Mouse (Mus musculus): ENCODE measurements around the gene Lrrc41. TPM values are rescaled to one million over a fixed set of nuclear protein-coding genes. Genes with fewer than 3 reads are reported as not detected.
A peak's percentile ranks its signal among the peaks of the same experiment; 100 is the strongest.

Lrrc41 gene
- polyA plus RNA-seq, 1 experiment from 2014 or later, result 67.1 TPM

GRCm38 (mm10) chr4:116110695-116111094 is 35.6 kb downstream of the Lrrc41 start:
- Histone ChIP-seq H3K4me2 (ENCODE audit: low read depth, low read length) (no peak overlapping the region), H3K9me3 (replicated peaks; ENCODE audit: control insufficient read depth, low read length) (no peaks in the 10 kb centered on the region), H3K27me3 (ENCODE audit: control insufficient read depth, insufficient read depth, low read length) (no peaks in the 10 kb centered on the region), H3K4me1 (ENCODE audit: control insufficient read depth, insufficient read depth, low read length) (no peaks in the 10 kb centered on the region), H3K4me3 (replicated peaks; ENCODE audit: low read length) (no peak overlapping the region), H3K27ac (ENCODE audit: low read length) (no peak overlapping the region), H3K9ac (ENCODE audit: low read length) (no peak overlapping the region), H3K36me3 (ENCODE audit: control insufficient read depth, insufficient read depth, low read length) (no peaks in the 10 kb centered on the region)
- 90% methylated on average over 6 of the region's 6 CpGs for WGBS
- no peak for ATAC-seq (ENCODE audit: insufficient read depth, low FRiP score)

GRCm38 (mm10) chr4:116111486-116111885 is 36.4 kb downstream of the Lrrc41 start:
- ATAC-seq (ENCODE audit: insufficient read depth, low FRiP score), result no peak

DNA sequence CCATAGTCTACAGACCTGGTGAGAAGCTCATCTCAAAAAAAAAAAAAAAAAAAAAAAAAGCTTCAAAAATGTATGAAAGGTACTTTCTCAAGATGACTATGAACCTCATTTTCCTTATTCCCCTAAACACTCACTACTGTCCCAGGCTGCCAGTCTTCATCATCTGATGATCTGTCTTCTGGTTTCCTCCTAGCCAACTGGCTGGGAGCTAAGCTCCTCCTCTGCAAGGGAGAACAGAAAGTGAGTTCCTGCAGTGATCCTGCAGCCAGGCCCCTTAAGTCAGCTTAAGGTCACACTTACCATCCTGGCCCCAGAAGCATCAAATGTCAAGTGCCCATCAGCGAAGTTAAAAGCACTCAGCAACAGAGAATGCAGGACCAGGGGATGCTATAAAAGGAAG is 47.7 kb downstream of the Lrrc41 start:
- no peaks in the 10 kb centered on the region for H3K9me3 ChIP-seq (replicated peaks; ENCODE audit: control insufficient read depth, low read length)
- H3K36me3 ChIP-seq (ENCODE audit: control insufficient read depth, insufficient read depth, low read length), result no peaks in the 10 kb centered on the region
- peak overlapping the region; percentile 67 for H3K9ac ChIP-seq (ENCODE audit: low read length)
- WGBS, result 0% methylated on average over 1 of the region's 1 CpGs
- H3K4me2 ChIP-seq (ENCODE audit: low read depth, low read length), result peak overlapping the region; percentile 72
- H3K27me3 ChIP-seq (ENCODE audit: control insufficient read depth, insufficient read depth, low read length), result no peaks in the 10 kb centered on the region
- ATAC-seq (ENCODE audit: insufficient read depth, low FRiP score), result no peak
- H3K4me3 ChIP-seq (replicated peaks; ENCODE audit: low read length), result peak overlapping the region; percentile 68
- no peak overlapping the region for H3K27ac ChIP-seq (ENCODE audit: low read length)
- H3K4me1 ChIP-seq (ENCODE audit: control insufficient read depth, insufficient read depth, low read length), result peaks cover 12% of the 10 kb centered on the region

More at GRCm38 (mm10) chr4:116111486-116111885, 36.4 kb downstream of the Lrrc41 start:
- H3K9ac ChIP-seq (ENCODE audit: low read length), result no peak overlapping the region
- H3K9me3 ChIP-seq (replicated peaks; ENCODE audit: control insufficient read depth, low read length), result no peaks in the 10 kb centered on the region
- no peak overlapping the region for H3K27ac ChIP-seq (ENCODE audit: low read length)
- H3K36me3 ChIP-seq (ENCODE audit: control insufficient read depth, insufficient read depth, low read length), result no peaks in the 10 kb centered on the region
- no peaks in the 10 kb centered on the region for H3K4me1 ChIP-seq (ENCODE audit: control insufficient read depth, insufficient read depth, low read length)
- H3K27me3 ChIP-seq (ENCODE audit: control insufficient read depth, insufficient read depth, low read length), result no peaks in the 10 kb centered on the region
- 76% methylated on average over 2 of the region's 2 CpGs for WGBS
- H3K4me3 ChIP-seq (replicated peaks; ENCODE audit: low read length), result no peak overlapping the region
- H3K4me2 ChIP-seq (ENCODE audit: low read depth, low read length), result no peak overlapping the region

DNA sequence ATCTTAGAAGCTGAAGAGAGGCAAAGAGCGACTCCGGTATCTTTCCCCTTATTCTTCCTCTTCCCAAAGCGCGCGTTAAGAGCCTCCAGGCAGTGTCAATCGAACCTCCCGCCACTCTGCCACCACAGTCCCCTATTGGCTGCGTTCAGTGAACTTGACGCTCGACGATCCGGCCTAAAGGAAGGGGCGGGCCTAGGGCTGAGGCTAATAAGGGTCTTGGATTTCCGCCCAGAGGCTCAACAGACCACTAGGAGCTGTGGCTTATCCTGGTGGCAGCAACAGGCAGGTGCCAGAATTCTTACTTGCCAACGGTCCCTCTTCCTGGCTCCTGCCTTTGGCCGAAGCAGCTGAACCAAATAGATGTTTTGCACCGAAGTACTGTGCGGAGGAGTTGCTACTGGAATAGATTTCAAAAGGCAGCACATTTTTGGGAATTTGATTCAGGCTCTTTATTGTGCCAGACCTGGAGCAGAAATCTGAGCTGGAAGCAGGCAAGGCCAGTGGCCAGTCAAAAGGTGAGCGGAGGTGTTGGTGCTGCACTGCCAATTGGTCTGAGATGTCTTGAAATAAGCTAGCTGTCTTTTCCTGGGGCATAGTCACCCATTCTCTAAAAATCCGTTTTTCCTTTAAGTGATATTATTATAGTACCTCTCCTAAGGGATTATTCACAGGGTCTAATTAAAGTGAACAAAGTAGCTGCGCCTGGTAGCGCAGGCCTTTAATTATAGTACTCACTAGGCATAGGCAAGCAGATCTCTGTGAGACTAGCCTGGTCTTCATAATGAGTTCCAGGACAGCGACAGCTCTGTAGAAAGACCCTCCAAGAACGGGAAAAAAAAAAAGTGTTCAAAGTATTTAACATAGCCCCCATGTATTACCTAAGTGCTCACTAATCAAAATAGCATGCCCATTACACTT is 48.8 kb downstream of the Lrrc41 start, which contains the start of the genes Rad54l and Pomgnt1:
Gene Rad54l, minus strand, starts transcription at position 89 of the 918 bp plus-strand sequence.
Gene Pomgnt1, plus strand, starts transcription at position 239 of the 918 bp plus-strand sequence.
- Histone ChIP-seq H3K4me2 (ENCODE audit: low read depth, low read length) (peak within 1 kb of the TSS; percentile 72), H3K27me3 (ENCODE audit: control insufficient read depth, insufficient read depth, low read length) (no peaks in the 10 kb centered on the region), H3K9me3 (replicated peaks; ENCODE audit: control insufficient read depth, low read length) (no peaks in the 10 kb centered on the region), H3K27ac (ENCODE audit: low read length) (peak within 1 kb of the TSS; percentile 25), H3K4me1 (ENCODE audit: control insufficient read depth, insufficient read depth, low read length) (peaks cover 12% of the 10 kb centered on the region), H3K4me3 (replicated peaks; ENCODE audit: low read length) (peak within 1 kb of the TSS; percentile 68), H3K36me3 (ENCODE audit: control insufficient read depth, insufficient read depth, low read length) (no peaks in the 10 kb centered on the region), H3K9ac (ENCODE audit: low read length) (peak within 1 kb of the TSS; percentile 67)
- peak; percentile 97 for ATAC-seq (ENCODE audit: insufficient read depth, low FRiP score)
- WGBS, result 4% methylated on average over 24 of the region's 24 CpGs

DNA sequence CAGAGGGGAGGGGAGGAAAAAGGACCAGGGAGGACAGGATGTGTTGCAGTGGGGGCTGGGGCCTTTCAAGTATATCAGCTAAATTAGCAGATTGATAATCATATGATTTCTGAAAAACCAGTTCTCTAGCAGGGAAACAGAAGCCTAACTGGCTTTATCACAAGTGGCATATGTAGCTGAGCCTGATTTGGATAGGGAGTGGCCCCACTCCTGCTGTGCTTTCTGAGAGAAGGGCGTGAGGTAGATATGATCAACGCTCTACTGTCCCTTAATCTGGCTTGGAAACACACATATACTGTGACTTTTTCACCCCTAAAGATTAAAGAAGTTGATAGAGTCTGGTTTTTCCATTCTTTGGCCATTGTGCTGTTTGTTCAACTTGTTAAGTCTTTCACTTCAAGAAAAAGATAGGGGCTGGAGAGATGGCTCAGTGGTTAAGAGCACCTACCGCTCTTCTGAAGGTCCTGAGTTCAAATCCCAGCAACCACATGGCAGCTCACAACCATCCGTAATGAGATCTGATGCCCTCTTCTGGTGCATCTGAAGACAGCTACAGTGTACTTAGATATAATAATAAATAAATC is 50.8 kb downstream of the Lrrc41 start:
- Histone ChIP-seq H3K4me1 (ENCODE audit: control insufficient read depth, insufficient read depth, low read length) (peaks cover 12% of the 10 kb centered on the region), H3K27ac (ENCODE audit: low read length) (0 out of 2 replicates have a peak overlapping the region, but pooled peaks have one; percentile 15), H3K9me3 (replicated peaks; ENCODE audit: control insufficient read depth, low read length) (no peaks in the 10 kb centered on the region), H3K36me3 (ENCODE audit: control insufficient read depth, insufficient read depth, low read length) (no peaks in the 10 kb centered on the region), H3K27me3 (ENCODE audit: control insufficient read depth, insufficient read depth, low read length) (no peaks in the 10 kb centered on the region), H3K4me2 (ENCODE audit: low read depth, low read length) (no peak overlapping the region), H3K4me3 (replicated peaks; ENCODE audit: low read length) (no peak overlapping the region), H3K9ac (ENCODE audit: low read length) (no peak overlapping the region)
- WGBS, result 89% methylated on average over 4 of the region's 4 CpGs
- ATAC-seq (ENCODE audit: insufficient read depth, low FRiP score), result no peak

DNA sequence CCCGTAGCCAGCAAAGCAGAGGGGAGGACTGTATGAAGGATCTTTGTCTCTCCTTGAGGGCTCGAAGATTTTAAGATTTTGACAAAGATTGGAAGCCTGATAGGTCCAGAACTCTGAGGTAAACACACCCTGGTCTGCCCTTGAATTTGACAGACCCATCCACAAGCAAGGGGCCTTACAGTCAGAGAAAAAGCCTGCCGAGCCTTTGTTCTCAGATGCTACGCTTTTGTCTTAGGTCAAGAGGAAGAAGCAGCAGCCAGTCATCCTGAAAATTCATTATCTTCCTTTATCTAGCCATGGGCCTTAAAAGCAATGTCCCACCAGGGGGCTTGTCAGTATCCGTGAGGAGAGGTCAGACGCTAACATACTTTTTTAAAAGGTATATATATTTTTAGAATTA is 52.9 kb downstream of the Lrrc41 start:
- ATAC-seq (ENCODE audit: insufficient read depth, low FRiP score), result no peak
- no peak overlapping the region for H3K9ac ChIP-seq (ENCODE audit: low read length)

DNA sequence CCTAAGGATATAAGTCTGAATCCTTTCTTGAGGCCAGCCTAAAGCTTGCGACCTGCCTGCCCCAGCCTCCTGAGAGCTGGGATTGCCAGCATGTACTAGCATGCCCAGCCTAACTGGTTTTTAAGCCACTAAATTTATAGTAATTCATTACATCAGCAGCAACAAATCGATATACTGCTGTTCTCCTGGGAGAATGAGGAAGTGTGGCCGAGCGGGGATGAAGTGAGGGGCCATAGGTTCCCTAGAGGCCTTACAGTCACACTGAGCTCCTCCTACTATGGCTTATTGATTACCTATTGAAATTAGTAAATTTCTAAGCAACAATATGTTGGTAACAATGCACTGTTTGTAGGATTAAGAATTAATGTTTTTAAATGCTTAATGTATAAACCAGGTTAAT is 58.1 kb downstream of the Lrrc41 start:
- 76% methylated on average over 4 of the region's 4 CpGs for WGBS
- H3K9me3 ChIP-seq (replicated peaks; ENCODE audit: control insufficient read depth, low read length), result no peaks in the 10 kb centered on the region
- no peaks in the 10 kb centered on the region for H3K36me3 ChIP-seq (ENCODE audit: control insufficient read depth, insufficient read depth, low read length)

More for the DNA sequence above, 52.9 kb downstream of the Lrrc41 start:
- Histone ChIP-seq H3K27ac (ENCODE audit: low read length) (no peak overlapping the region), H3K36me3 (ENCODE audit: control insufficient read depth, insufficient read depth, low read length) (no peaks in the 10 kb centered on the region), H3K4me1 (ENCODE audit: control insufficient read depth, insufficient read depth, low read length) (peaks cover 6% of the 10 kb centered on the region), H3K9me3 (replicated peaks; ENCODE audit: control insufficient read depth, low read length) (no peaks in the 10 kb centered on the region), H3K4me3 (replicated peaks; ENCODE audit: low read length) (no peak overlapping the region), H3K27me3 (ENCODE audit: control insufficient read depth, insufficient read depth, low read length) (no peaks in the 10 kb centered on the region), H3K4me2 (ENCODE audit: low read depth, low read length) (no peak overlapping the region)
- 73% methylated on average over 6 of the region's 6 CpGs for WGBS

GRCm38 (mm10) chr4:116134990-116135389 is 59.9 kb downstream of the Lrrc41 start:
- ATAC-seq (ENCODE audit: insufficient read depth, low FRiP score), result no peak
- no peaks in the 10 kb centered on the region for H3K9me3 ChIP-seq (replicated peaks; ENCODE audit: control insufficient read depth, low read length)

More for the DNA sequence above, 58.1 kb downstream of the Lrrc41 start:
- Histone ChIP-seq H3K4me1 (ENCODE audit: control insufficient read depth, insufficient read depth, low read length) (no peaks in the 10 kb centered on the region), H3K27me3 (ENCODE audit: control insufficient read depth, insufficient read depth, low read length) (no peaks in the 10 kb centered on the region), H3K27ac (ENCODE audit: low read length) (no peak overlapping the region), H3K4me3 (replicated peaks; ENCODE audit: low read length) (no peak overlapping the region), H3K4me2 (ENCODE audit: low read depth, low read length) (no peak overlapping the region), H3K9ac (ENCODE audit: low read length) (no peak overlapping the region)
- ATAC-seq (ENCODE audit: insufficient read depth, low FRiP score), result no peak

GRCm38 (mm10) chr4:116137421-116137996 is 62.4 kb downstream of the Lrrc41 start:
- H3K9me3 ChIP-seq (replicated peaks; ENCODE audit: control insufficient read depth, low read length), result no peaks in the 10 kb centered on the region
- H3K27me3 ChIP-seq (ENCODE audit: control insufficient read depth, insufficient read depth, low read length), result no peaks in the 10 kb centered on the region
- 46% methylated on average over 13 of the region's 13 CpGs for WGBS
- H3K4me2 ChIP-seq (ENCODE audit: low read depth, low read length), result no peak overlapping the region
- no peaks in the 10 kb centered on the region for H3K4me1 ChIP-seq (ENCODE audit: control insufficient read depth, insufficient read depth, low read length)
- no peak for ATAC-seq (ENCODE audit: insufficient read depth, low FRiP score)
- H3K4me3 ChIP-seq (replicated peaks; ENCODE audit: low read length), result no peak overlapping the region
- H3K9ac ChIP-seq (ENCODE audit: low read length), result no peak overlapping the region
- no peaks in the 10 kb centered on the region for H3K36me3 ChIP-seq (ENCODE audit: control insufficient read depth, insufficient read depth, low read length)
- no peak overlapping the region for H3K27ac ChIP-seq (ENCODE audit: low read length)

More at GRCm38 (mm10) chr4:116134990-116135389, 59.9 kb downstream of the Lrrc41 start:
- Histone ChIP-seq H3K4me1 (ENCODE audit: control insufficient read depth, insufficient read depth, low read length) (no peaks in the 10 kb centered on the region), H3K9ac (ENCODE audit: low read length) (no peak overlapping the region), H3K4me2 (ENCODE audit: low read depth, low read length) (no peak overlapping the region), H3K4me3 (replicated peaks; ENCODE audit: low read length) (no peak overlapping the region), H3K27ac (ENCODE audit: low read length) (no peak overlapping the region), H3K36me3 (ENCODE audit: control insufficient read depth, insufficient read depth, low read length) (no peaks in the 10 kb centered on the region), H3K27me3 (ENCODE audit: control insufficient read depth, insufficient read depth, low read length) (no peaks in the 10 kb centered on the region)
- 27% methylated on average over 2 of the region's 2 CpGs for WGBS
